Mouse (Mus musculus) midbrain, embryonic 12.5 days (tissue): ENCODE measurements around the gene Il17rd. TPM values are rescaled to one million over a fixed set of nuclear protein-coding genes. Genes with fewer than 3 reads are reported as not detected.

Experiments used
- ATAC-seq: fragments of 200-750 bp; cut with Nextera tagmentation; 2 replicates; pipeline ENCODE4 v1.8.0; 2017; ENCODE audit warnings: low read depth, moderate TSS enrichment, moderate library complexity; ENCODE audit not compliant: low FRiP score
- H3K27ac ChIP-seq: fragments of 300-500 bp; sonication (generic); replicated peaks from 2 replicates; pipeline ENCODE4 v1.5.1; 2016; ENCODE audit warnings: mild to moderate bottlenecking
- H3K27me3 ChIP-seq: fragments of 300-500 bp; sonication (generic); 2 replicates; pipeline ENCODE4 v1.6.1; 2016; ENCODE audit warnings: mild to moderate bottlenecking
- H3K36me3 ChIP-seq: fragments of 300-500 bp; sonication (generic); 2 replicates; pipeline ENCODE4 v1.6.1; 2016
- H3K4me1 ChIP-seq: fragments of 300-500 bp; sonication (generic); 2 replicates; pipeline ENCODE4 v1.6.1; 2016
- H3K4me2 ChIP-seq: fragments of 300-500 bp; sonication (generic); replicated peaks from 2 replicates; pipeline ENCODE4 v1.6.1; 2016; ENCODE audit warnings: mild to moderate bottlenecking, moderate library complexity
- H3K4me3 ChIP-seq: fragments of 300-500 bp; sonication (generic); 2 replicates; pipeline ENCODE4 v1.5.1; 2016; ENCODE audit warnings: mild to moderate bottlenecking
- H3K9ac ChIP-seq: fragments of 300-500 bp; sonication (generic); replicated peaks from 2 replicates; pipeline ENCODE4 v1.6.1; 2016; ENCODE audit warnings: mild to moderate bottlenecking, moderate library complexity
- H3K9me3 ChIP-seq: fragments of 300-500 bp; sonication (generic); 2 replicates; pipeline ENCODE4 v1.6.1; 2016; ENCODE audit warnings: mild to moderate bottlenecking
- WGBS: fragments of 180-500 bp; shearing (Covaris S2); methylation state at CpG from one replicate; pipeline ENCODE4 v1.1.7; 2016; 5-methylcytosine and 5-hydroxymethylcytosine counted together
- polyA plus RNA-seq: library from polyadenylated mRNA; unstranded; fragments of >200 nt; fragmentation: Nextera tagmentation; extraction: Ambion mirVana; gene quantifications from 2 replicates; pipeline ENCODE4 v1.2.1, GENCODE M21; 2016

The Il17rd gene
- polyA plus RNA-seq, 1 experiment from 2014 or later: 4.8 TPM

DNA sequence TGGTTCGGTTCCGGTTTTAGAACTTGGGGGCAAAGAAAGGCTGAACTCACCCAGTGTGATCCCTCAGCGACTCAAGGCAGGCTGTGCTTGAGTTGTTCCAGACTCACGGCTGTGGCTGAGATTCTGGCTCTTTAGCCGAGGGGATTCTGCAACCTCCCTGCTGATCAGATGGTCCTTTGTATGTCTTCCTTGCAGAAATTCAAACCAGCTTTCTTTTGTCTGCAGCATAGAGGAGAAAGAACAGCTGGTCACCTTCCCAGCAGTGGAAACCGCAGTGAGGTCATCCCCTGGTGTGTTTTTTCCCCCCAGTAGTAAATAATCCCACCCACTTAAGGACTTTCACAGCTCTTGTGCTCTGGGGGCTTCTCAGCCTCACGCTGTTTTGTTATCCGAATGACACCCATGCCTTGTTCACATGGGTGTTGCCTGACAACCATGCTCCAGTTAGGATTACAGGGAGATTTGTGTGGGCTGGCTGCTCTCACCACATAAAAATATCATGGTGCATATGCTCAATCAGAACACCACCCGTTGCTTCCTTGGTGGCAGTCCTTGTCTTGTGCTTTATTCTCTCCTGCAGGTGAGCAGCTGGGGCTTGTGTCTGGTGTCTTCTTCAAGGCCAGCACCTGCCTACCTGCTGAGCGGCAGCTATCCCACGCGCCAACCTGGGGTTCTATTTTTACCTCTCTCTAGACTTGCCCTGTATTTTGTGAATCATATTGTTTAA lies 67.2 kb downstream of the Il17rd start:
- Histone ChIP-seq H3K4me3 (no peak overlapping the region), H3K27me3 (no peaks in the 10 kb centered on the region), H3K36me3 (no peaks in the 10 kb centered on the region), H3K9ac (no peak overlapping the region), H3K9me3 (no peaks in the 10 kb centered on the region), H3K4me1 (peaks cover 6% of the 10 kb centered on the region; the same call in 1 of the 2 replicates), H3K27ac (peak overlapping the region; percentile 2; the same call in 1 of the 2 replicates), H3K4me2 (no peak overlapping the region)
- no peak for ATAC-seq
- 53% methylated on average over 12 of the region's 12 CpGs for WGBS

DNA sequence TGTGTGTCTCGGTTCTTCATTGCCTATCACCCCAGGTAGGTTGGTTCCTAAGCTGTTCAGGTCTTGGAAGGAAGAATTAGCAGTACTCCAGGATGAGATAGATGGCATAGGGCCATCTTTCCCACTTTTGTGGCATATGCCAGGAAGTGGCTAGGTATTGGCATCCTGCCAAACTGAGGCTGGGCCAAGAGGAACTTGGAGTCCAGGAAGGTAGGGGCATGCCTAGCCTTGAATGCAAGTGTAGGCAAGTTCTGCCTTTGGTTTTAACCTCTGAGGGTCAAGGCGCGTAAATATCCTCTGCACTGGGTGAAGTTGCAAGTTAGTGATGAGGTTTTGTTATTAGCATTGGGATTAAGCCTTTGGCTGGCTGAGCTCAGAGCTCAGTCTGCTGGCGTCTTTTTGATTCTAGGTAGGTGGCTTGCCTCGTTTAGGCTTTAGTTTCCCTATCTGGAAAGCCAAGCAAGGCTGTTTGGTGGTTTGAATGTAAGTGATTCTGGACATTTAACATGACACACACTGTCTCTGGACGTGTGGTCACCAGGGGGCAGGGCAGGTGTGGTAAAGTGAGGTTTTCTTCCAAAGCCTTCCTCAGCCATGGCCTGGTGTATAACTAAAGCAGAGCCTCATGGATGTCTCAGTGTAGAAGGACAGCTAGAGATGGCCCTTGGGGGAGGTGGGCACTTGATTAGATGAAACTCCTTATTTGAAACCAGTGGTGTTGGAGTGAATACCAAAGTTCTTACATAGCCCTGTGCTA lies 70.2 kb downstream of the Il17rd start:
- Histone ChIP-seq H3K27me3 (peaks cover 8% of the 10 kb centered on the region), H3K4me2 (no peak overlapping the region), H3K27ac (no peak overlapping the region), H3K4me1 (peaks cover 5% of the 10 kb centered on the region; the same call in 1 of the 2 replicates), H3K4me3 (no peak overlapping the region), H3K9me3 (no peaks in the 10 kb centered on the region), H3K36me3 (no peaks in the 10 kb centered on the region), H3K9ac (no peak overlapping the region)
- WGBS: 72% methylated on average over 6 of the region's 6 CpGs
- no peak for ATAC-seq

GRCm38 (mm10) chr14:27114362-27115274 lies 75.9 kb downstream of the Il17rd start, which contains the start of gene Arhgef3:
Arhgef3 (plus strand) TSS chr14:27114899.
- ATAC-seq: peak; percentile 65
- Histone ChIP-seq H3K4me3 (peak within 1 kb of the TSS; percentile 54), H3K4me1 (peaks cover 15% of the 10 kb centered on the region), H3K36me3 (no peaks in the 10 kb centered on the region), H3K27me3 (peaks cover 45% of the 10 kb centered on the region), H3K27ac (no peak within 1 kb of the TSS), H3K9ac (peak within 1 kb of the TSS; percentile 60), H3K9me3 (no peaks in the 10 kb centered on the region), H3K4me2 (peak within 1 kb of the TSS; percentile 98)
- 1% methylated on average over 58 of the region's 58 CpGs for WGBS

GRCm38 (mm10) chr14:27115275-27115660 lies 76.5 kb downstream of the Il17rd start:
- peak overlapping the region; percentile 98 for H3K4me2 ChIP-seq
- peak overlapping the region; percentile 60; the same call in 1 of the 2 replicates for H3K9ac ChIP-seq
- peaks cover 15% of the 10 kb centered on the region for H3K4me1 ChIP-seq
- no peak overlapping the region for H3K27ac ChIP-seq
- no peak for ATAC-seq
- H3K4me3 ChIP-seq: peak overlapping the region; percentile 54
- no peaks in the 10 kb centered on the region for H3K9me3 ChIP-seq
- 16% methylated on average over 11 of the region's 11 CpGs for WGBS
- H3K36me3 ChIP-seq: no peaks in the 10 kb centered on the region
- peaks cover 45% of the 10 kb centered on the region for H3K27me3 ChIP-seq

DNA sequence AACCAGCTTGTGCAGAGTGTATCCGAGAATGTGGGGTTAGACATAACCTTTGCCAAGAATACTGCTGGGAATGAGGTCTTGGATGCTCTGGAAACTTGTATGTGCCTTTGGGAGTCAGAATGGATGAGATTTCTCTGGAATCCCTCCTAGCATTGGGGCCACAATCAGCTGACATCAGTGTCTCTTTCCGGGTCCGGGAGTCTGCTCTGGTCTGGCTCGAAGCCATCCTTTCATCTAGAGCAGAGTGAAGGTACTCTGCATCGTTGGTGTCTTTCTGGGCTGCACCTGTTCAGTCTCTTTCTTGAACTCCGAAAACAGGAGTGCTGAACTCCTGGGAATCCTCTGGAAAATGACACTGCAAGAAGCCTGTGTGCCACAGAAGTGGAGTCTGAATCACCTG lies 77.2 kb downstream of the Il17rd start:
- 83% methylated on average over 6 of the region's 6 CpGs for WGBS
- peaks cover 15% of the 10 kb centered on the region for H3K4me1 ChIP-seq
- H3K9me3 ChIP-seq: no peaks in the 10 kb centered on the region
- no peak for ATAC-seq
- no peak overlapping the region for H3K4me3 ChIP-seq
- peaks cover 45% of the 10 kb centered on the region for H3K27me3 ChIP-seq
- no peak overlapping the region for H3K27ac ChIP-seq
- H3K4me2 ChIP-seq: no peak overlapping the region
- no peak overlapping the region for H3K9ac ChIP-seq
- no peaks in the 10 kb centered on the region for H3K36me3 ChIP-seq

- Histone ChIP-seq H3K27me3 (peaks cover 45% of the 10 kb centered on the region), H3K27ac (no peak overlapping the region), H3K4me3 (no peak overlapping the region), H3K4me1 (peaks cover 15% of the 10 kb centered on the region), H3K9ac (no peak overlapping the region), H3K36me3 (no peaks in the 10 kb centered on the region), H3K4me2 (no peak overlapping the region), H3K9me3 (no peaks in the 10 kb centered on the region)
- WGBS: 80% methylated on average over 4 of the region's 4 CpGs
- ATAC-seq: no peak
Measured at GRCm38 (mm10) chr14:27116577-27117165, 77.9 kb downstream of the Il17rd start.

DNA sequence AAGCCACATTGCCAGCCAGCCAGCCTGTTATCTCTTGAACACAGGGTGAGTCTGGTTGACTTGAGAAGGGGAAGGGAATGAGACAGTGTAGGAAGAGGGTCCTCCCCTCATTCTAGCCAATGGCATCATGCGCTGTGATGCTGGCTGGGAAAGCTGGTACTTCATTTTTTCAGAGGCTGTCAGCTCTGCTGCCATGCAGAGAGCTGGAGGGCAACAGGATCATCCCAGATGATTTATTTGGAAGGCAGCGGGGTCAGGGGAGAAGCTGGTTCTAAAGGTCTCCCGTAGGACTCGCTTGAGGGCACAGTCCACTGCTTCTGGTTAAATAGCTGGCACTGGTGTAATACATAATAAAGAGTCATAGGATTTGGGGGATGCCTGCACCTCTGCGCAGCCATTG lies 79.8 kb downstream of the Il17rd start:
- H3K36me3 ChIP-seq: no peaks in the 10 kb centered on the region
- no peak overlapping the region for H3K4me2 ChIP-seq
- H3K4me1 ChIP-seq: peaks cover 15% of the 10 kb centered on the region
- no peak overlapping the region for H3K27ac ChIP-seq
- 79% methylated on average over 5 of the region's 5 CpGs for whole genome bisulfite sequencing
- no peaks in the 10 kb centered on the region for H3K9me3 ChIP-seq
- no peak for ATAC-seq
- H3K27me3 ChIP-seq: peaks cover 40% of the 10 kb centered on the region
- no peak overlapping the region for H3K9ac ChIP-seq
- H3K4me3 ChIP-seq: no peak overlapping the region

GRCm38 (mm10) chr14:27122646-27123045 lies 83.9 kb downstream of the Il17rd start:
- H3K4me1 ChIP-seq: no peaks in the 10 kb centered on the region
- H3K27ac ChIP-seq: no peak overlapping the region
- WGBS: 82% methylated on average over 3 of the region's 3 CpGs
- H3K4me3 ChIP-seq: no peak overlapping the region
- peaks cover 7% of the 10 kb centered on the region; the same call in 1 of the 2 replicates for H3K27me3 ChIP-seq
- no peaks in the 10 kb centered on the region for H3K9me3 ChIP-seq
- no peak overlapping the region for H3K4me2 ChIP-seq
- H3K9ac ChIP-seq: no peak overlapping the region
- H3K36me3 ChIP-seq: no peaks in the 10 kb centered on the region
- ATAC-seq: no peak

- Histone ChIP-seq H3K9me3 (no peaks in the 10 kb centered on the region), H3K4me2 (no peak overlapping the region), H3K36me3 (no peaks in the 10 kb centered on the region), H3K27ac (no peak overlapping the region), H3K4me3 (no peak overlapping the region), H3K27me3 (peaks cover 5% of the 10 kb centered on the region; the same call in 1 of the 2 replicates), H3K9ac (no peak overlapping the region), H3K4me1 (no peaks in the 10 kb centered on the region)
- no peak for ATAC-seq
- 55% methylated on average over 8 of the region's 8 CpGs for WGBS
Measured at GRCm38 (mm10) chr14:27123543-27123942, 84.8 kb downstream of the Il17rd start.

- 90% methylated on average over 3 of the region's 3 CpGs for WGBS
- H3K27me3 ChIP-seq: no peaks in the 10 kb centered on the region
- no peak overlapping the region for H3K27ac ChIP-seq
- no peak overlapping the region for H3K4me3 ChIP-seq
- no peaks in the 10 kb centered on the region for H3K4me1 ChIP-seq
- ATAC-seq: no peak
- H3K36me3 ChIP-seq: no peaks in the 10 kb centered on the region
- no peaks in the 10 kb centered on the region for H3K9me3 ChIP-seq
- H3K4me2 ChIP-seq: no peak overlapping the region
- no peak overlapping the region for H3K9ac ChIP-seq
Measured at GRCm38 (mm10) chr14:27130031-27130430, 91.3 kb downstream of the Il17rd start.

- no peaks in the 10 kb centered on the region for H3K4me1 ChIP-seq
- H3K27ac ChIP-seq: no peak overlapping the region
- ATAC-seq: no peak
- no peak overlapping the region for H3K4me3 ChIP-seq
- H3K9me3 ChIP-seq: no peaks in the 10 kb centered on the region
- H3K27me3 ChIP-seq: no peaks in the 10 kb centered on the region
- 83% methylated on average over 1 of the region's 1 CpGs for WGBS
- H3K36me3 ChIP-seq: no peaks in the 10 kb centered on the region
- H3K4me2 ChIP-seq: no peak overlapping the region
- H3K9ac ChIP-seq: no peak overlapping the region
Measured at GRCm38 (mm10) chr14:27130676-27131075, 91.9 kb downstream of the Il17rd start.
